Mouse (Mus musculus) cortical plate, adult 2 months (tissue): ENCODE results near the gene Map4k1.

ENCODE experiments used
- CTCF ChIP-seq: fragments of 200-500 bp; IDR thresholded peaks from 2 replicates; pipeline ENCODE4 v1.5.1; 2011; ENCODE audit warnings: mild to moderate bottlenecking, control low read depth, low read length; ENCODE audit not compliant: insufficient read depth; ENCODE audit errors: extremely low read depth
- POLR2A ChIP-seq: fragments of 200-500 bp; IDR thresholded peaks from 2 replicates; pipeline ENCODE4 v1.6.1; 2011; ENCODE audit warnings: mild to moderate bottlenecking, low read length, control low read depth; ENCODE audit not compliant: insufficient read depth; ENCODE audit errors: extremely low read depth

DNA sequence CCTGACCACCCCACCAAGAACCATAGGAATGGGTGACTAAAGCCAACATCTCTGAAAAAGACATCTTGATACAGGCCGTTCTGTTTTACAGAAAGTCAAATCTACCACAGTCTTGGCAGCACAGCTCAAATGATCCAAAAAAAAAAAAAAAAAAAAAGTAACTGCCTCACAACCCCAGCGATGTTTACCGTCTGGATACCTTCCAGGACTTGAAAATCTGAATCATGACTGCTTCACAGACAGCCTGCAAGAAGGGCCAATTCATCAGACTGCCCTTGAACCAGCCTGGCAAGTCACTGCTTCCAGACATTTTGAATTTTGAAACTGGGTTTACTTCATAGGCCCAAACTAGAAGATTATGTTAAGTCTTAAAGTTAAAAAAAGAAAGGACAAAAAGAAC lies 29.1 kb upstream of the Map4k1 start:
- no peak for TF ChIP-seq CTCF
- TF ChIP-seq POLR2A: no peak
